Mouse (Mus musculus): ENCODE measurements around the gene Cyth2.

GRCm38 (mm10) chr7:45805941-45806340 lies 8.4 kb downstream of the Cyth2 start:
- no peak for TF ChIP-seq CTCF (IDR thresholded peaks at IDR 0.05; ENCODE audit: low read depth)
- TF ChIP-seq EP300 (IDR thresholded peaks at IDR 0.05; ENCODE audit: low read depth) = no peak

Measured in liver, postnatal 0 days (tissue).